21 mouse cellular contexts compared by ENCODE assay signal in the genomic region with DNA sequence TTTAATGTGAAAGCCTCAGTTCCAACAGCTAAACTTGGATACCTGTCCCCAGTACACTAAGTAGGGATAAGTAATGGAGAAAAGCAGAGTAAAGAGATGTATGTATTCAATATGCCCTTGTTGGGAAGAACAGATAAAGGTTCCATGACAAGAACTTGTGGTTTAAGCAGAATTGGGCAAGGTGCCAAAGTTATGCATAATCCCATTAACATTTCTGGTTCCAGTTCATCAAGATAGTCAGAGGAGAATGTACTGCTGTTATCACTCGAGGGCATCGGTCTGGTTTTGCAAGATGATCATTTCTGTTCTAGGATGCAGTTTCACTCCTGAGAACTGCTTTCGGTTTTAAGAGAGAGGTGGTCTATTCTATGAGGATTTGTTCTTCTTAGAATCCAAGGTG.
"Had no signal": no experiment of that assay in that cellular context is flagged by ENCODE, and none has a peak within 500 bp of the region (broad histone marks: within the 10 kb centered on the region; RNA-seq: fewer than 3 reads in every experiment).

No protein-coding gene starts in this region.

- H3K36me3 ChIP-seq: limb, embryonic 15.5 days; lung, embryonic 15.5 days; neural tube, embryonic 13.5 days; stomach, embryonic 15.5 days had no signal

- H3K4me2 ChIP-seq: limb, embryonic 15.5 days; liver, embryonic 11.5 days; lung, embryonic 15.5 days; midbrain, embryonic 11.5 days; neural tube, embryonic 13.5 days; stomach, embryonic 15.5 days had no signal

- H3K27me3 ChIP-seq: limb, embryonic 15.5 days; lung, embryonic 15.5 days; neural tube, embryonic 13.5 days; stomach, embryonic 15.5 days had no signal

- ATAC-seq: intestine, postnatal 0 days; liver, postnatal 0 days had no signal

- H3K27ac ChIP-seq: kidney, postnatal 0 days; layer of hippocampus, adult 2 months; limb, embryonic 15.5 days; liver, embryonic 14.5 days; lung, embryonic 15.5 days; neural tube, embryonic 13.5 days; stomach, embryonic 15.5 days had no signal

- H3K4me1 ChIP-seq: limb, embryonic 15.5 days; lung, embryonic 15.5 days; neural tube, embryonic 13.5 days; stomach, embryonic 15.5 days had no signal

- H3K9me3 ChIP-seq: limb, embryonic 15.5 days; lung, embryonic 15.5 days; neural tube, embryonic 13.5 days; stomach, embryonic 15.5 days had no signal

- H3K9ac ChIP-seq: limb, embryonic 15.5 days; liver, embryonic 14.5 days; liver, postnatal 0 days; lung, embryonic 15.5 days; neural tube, embryonic 13.5 days; stomach, embryonic 15.5 days had no signal

- DNase-seq: kidney, adult 2 months; kidney, postnatal 25 days; layer of hippocampus, adult 9-11 months; liver, postnatal 0 days; lung, postnatal 10 days; lung, postnatal 36 days; midbrain, embryonic 14.5 days; right cerebral cortex, postnatal 25 days; spleen, adult 18-20 months; thymus, postnatal 25 days had no signal

- H3K4me3 ChIP-seq: layer of hippocampus, adult 2 months; limb, embryonic 15.5 days; lung, embryonic 15.5 days; myocyte; neural tube, embryonic 13.5 days; stomach, embryonic 15.5 days had no signal
